ENCODE assay signal across 9 mouse cellular contexts in genomic region chr10:67871811-67872210, GRCm38 (mm10). TPM values are rescaled to one million over a fixed set of nuclear protein-coding genes. Genes with fewer than 3 reads are reported as not detected.
DNase-seq lines count a peak whose midpoint lies in the region; ATAC-seq lines count a peak whose summit lies in the region.
"Had no signal": no experiment of that assay in that cellular context is flagged by ENCODE, and none has a peak within 500 bp of the region (broad histone marks: within the 10 kb centered on the region; RNA-seq: fewer than 3 reads in every experiment).

No protein-coding gene starts in this region.

- no peak overlapping the region for H3K9ac ChIP-seq in intestine, embryonic 14.5 days (ENCODE audit: low read length)
- no peak overlapping the region for H3K9ac ChIP-seq in intestine, embryonic 16.5 days (ENCODE audit: low read depth, low read length)
- H3K9ac ChIP-seq in midbrain, embryonic 13.5 days (replicated peaks), result no peak overlapping the region
- H3K9ac ChIP-seq: liver, embryonic 15.5 days had no signal

- 15% methylated on average over 2 of the region's 2 CpGs for WGBS in intestine, embryonic 14.5 days
- WGBS in intestine, embryonic 16.5 days, result 9% methylated on average over 2 of the region's 2 CpGs
- WGBS in hindbrain, embryonic 10.5 days, result 18% methylated on average over 2 of the region's 2 CpGs
- 16% methylated on average over 2 of the region's 2 CpGs for WGBS in midbrain, embryonic 13.5 days

- H3K4me2 ChIP-seq in intestine, embryonic 14.5 days (ENCODE audit: low read length), result no peak overlapping the region
- no peak overlapping the region for H3K4me2 ChIP-seq in intestine, embryonic 16.5 days (ENCODE audit: low read depth, low read length)
- no peak overlapping the region for H3K4me2 ChIP-seq in midbrain, embryonic 13.5 days (replicated peaks)
- H3K4me2 ChIP-seq: liver, embryonic 15.5 days had no signal

- H3K4me1 ChIP-seq in intestine, embryonic 14.5 days (replicated peaks; ENCODE audit: control insufficient read depth, insufficient read depth, low read length), result no peaks in the 10 kb centered on the region
- H3K4me1 ChIP-seq in intestine, embryonic 16.5 days (ENCODE audit: control insufficient read depth, insufficient read depth, low read length), result no peaks in the 10 kb centered on the region
- H3K4me1 ChIP-seq in hindbrain, embryonic 10.5 days (replicated peaks), result no peaks in the 10 kb centered on the region
- no peaks in the 10 kb centered on the region for H3K4me1 ChIP-seq in midbrain, embryonic 13.5 days (replicated peaks)
- H3K4me1 ChIP-seq: liver, embryonic 15.5 days had no signal

- no peaks in the 10 kb centered on the region for H3K27me3 ChIP-seq in intestine, embryonic 14.5 days (replicated peaks; ENCODE audit: control insufficient read depth, insufficient read depth, low read length)
- H3K27me3 ChIP-seq in intestine, embryonic 16.5 days (replicated peaks; ENCODE audit: control insufficient read depth, insufficient read depth, low read length), result no peaks in the 10 kb centered on the region
- no peaks in the 10 kb centered on the region for H3K27me3 ChIP-seq in hindbrain, embryonic 10.5 days (ENCODE audit: insufficient read depth, poor library complexity, severe bottlenecking)
- peaks cover 4% of the 10 kb centered on the region; the same call in 1 of the 2 replicates for H3K27me3 ChIP-seq in midbrain, embryonic 13.5 days
- H3K27me3 ChIP-seq: liver, embryonic 15.5 days had no signal

- no peak overlapping the region for H3K27ac ChIP-seq in intestine, embryonic 14.5 days (ENCODE audit: low read depth)
- no peak overlapping the region for H3K27ac ChIP-seq in intestine, embryonic 16.5 days (ENCODE audit: low read length)
- H3K27ac ChIP-seq in hindbrain, embryonic 10.5 days, result no peak overlapping the region
- H3K27ac ChIP-seq in midbrain, embryonic 13.5 days, result no peak overlapping the region
- H3K27ac ChIP-seq: liver, embryonic 15.5 days had no signal

- ATAC-seq in intestine, embryonic 14.5 days (replicated peaks; ENCODE audit: low FRiP score, low TSS enrichment, low read depth), result no peak
- ATAC-seq in intestine, embryonic 16.5 days, result no peak
- peak; percentile 77 for ATAC-seq in midbrain, embryonic 13.5 days

- H3K4me3 ChIP-seq in intestine, embryonic 14.5 days (ENCODE audit: low read depth, low read length), result no peak overlapping the region
- no peak overlapping the region for H3K4me3 ChIP-seq in intestine, embryonic 16.5 days (ENCODE audit: low read length)
- no peak overlapping the region for H3K4me3 ChIP-seq in hindbrain, embryonic 10.5 days
- no peak overlapping the region for H3K4me3 ChIP-seq in midbrain, embryonic 13.5 days (replicated peaks)
- H3K4me3 ChIP-seq: liver, embryonic 15.5 days had no signal

- DNase-seq in intestine, embryonic 14.5 days (ENCODE audit: low spot score), result peak; percentile 73
- DNase-seq in adrenal gland, postnatal 10 days, result peak; percentile 85
- peak; percentile 47 for DNase-seq in embryo, embryonic 9.5 days (ENCODE audit: extremely low spot score)
- peak; percentile 54 for DNase-seq in hindbrain, embryonic 10.5 days (ENCODE audit: low spot score)
- peak; percentile 53 for DNase-seq in left cerebral cortex, adult 11 months (ENCODE audit: low spot score)
- peak; percentile 53 to 82 for DNase-seq in spleen, postnatal 4 days (ENCODE audit: low spot score in 2 of 2)

- no peaks in the 10 kb centered on the region for H3K36me3 ChIP-seq in intestine, embryonic 14.5 days (ENCODE audit: control insufficient read depth, insufficient read depth, low read length)
- no peaks in the 10 kb centered on the region for H3K36me3 ChIP-seq in intestine, embryonic 16.5 days (ENCODE audit: control insufficient read depth, insufficient read depth, low read length)
- no peaks in the 10 kb centered on the region for H3K36me3 ChIP-seq in hindbrain, embryonic 10.5 days
- no peaks in the 10 kb centered on the region for H3K36me3 ChIP-seq in midbrain, embryonic 13.5 days
- H3K36me3 ChIP-seq: liver, embryonic 15.5 days had no signal

- H3K9me3 ChIP-seq in intestine, embryonic 14.5 days (ENCODE audit: control insufficient read depth, low read length), result no peaks in the 10 kb centered on the region
- no peaks in the 10 kb centered on the region for H3K9me3 ChIP-seq in intestine, embryonic 16.5 days (ENCODE audit: control insufficient read depth, low read length)
- no peaks in the 10 kb centered on the region for H3K9me3 ChIP-seq in hindbrain, embryonic 10.5 days
- no peaks in the 10 kb centered on the region for H3K9me3 ChIP-seq in midbrain, embryonic 13.5 days
- H3K9me3 ChIP-seq: liver, embryonic 15.5 days had no signal

RNA-seq across cellular contexts. Expression of gene Zfp365, which starts 40.7 kb away (rescaled TPM):
- polyA plus RNA-seq in intestine, embryonic 14.5 days (2014; fragmentation: Nextera tagmentation; extraction: Ambion mirVana), result 1.2 and 1.5 TPM in 2 replicates
- 0.70 and 0.71 TPM in 2 replicates for polyA plus RNA-seq in intestine, embryonic 16.5 days (2015; fragmentation: Nextera tagmentation; extraction: Ambion mirVana)
- total RNA-seq in adrenal gland, postnatal 10 days (2021), result 1 to 10 TPM; 2.0 to 2.6 TPM
- 1.7 and 2.0 TPM in 2 replicates for polyA plus RNA-seq in hindbrain, embryonic 10.5 days (2016; fragmentation: Nextera tagmentation; extraction: Ambion mirVana)
- polyA plus RNA-seq in midbrain, embryonic 13.5 days (2015; fragmentation: Nextera tagmentation; extraction: Ambion mirVana), result 2.7 and 3.0 TPM in 2 replicates
